Mouse (Mus musculus) CH12.LX (cell line): ENCODE results near the gene Treml2. TPM values are rescaled to one million over a fixed set of nuclear protein-coding genes. Genes with fewer than 3 reads are reported as not detected.
A peak's percentile ranks its signal among the peaks of the same experiment; 100 is the strongest.

Source experiments
- DNase-seq: peaks from one replicate; pipeline ENCODE4 v3.0.0-alpha.2; 2013; ENCODE audit errors: extremely low read depth
- H3K27ac ChIP-seq: 2 replicates; pipeline ENCODE4 v1.5.1; 2012; ENCODE audit warnings: low read depth, mild to moderate bottlenecking, control low read depth, moderate library complexity; ENCODE audit not compliant: insufficient read depth
- H3K27me3 ChIP-seq: replicated peaks from 2 replicates; pipeline ENCODE3; 2012; ENCODE audit warnings: inconsistent platforms
- H3K36me3 ChIP-seq, 2 experiments: replicated peaks in 1 of 2; 2 replicates each; pipeline versions ENCODE3 to v1.6.1; 2012; ENCODE audit warnings: inconsistent platforms in 1 of 2, low read length in 1 of 2, mild to moderate bottlenecking in 1 of 2, mixed read lengths in 1 of 2, moderate library complexity in 1 of 2; ENCODE audit not compliant: control insufficient read depth in 1 of 2, insufficient read depth in 1 of 2
- H3K4me1 ChIP-seq, 2 experiments: 2 replicates each; pipeline ENCODE4 v1.6.1; 2012; ENCODE audit warnings: inconsistent platforms in 1 of 2, moderate library complexity in 1 of 2; ENCODE audit not compliant: insufficient read depth in 2 of 2, control insufficient read depth in 1 of 2
- H3K4me2 ChIP-seq: 2 replicates; pipeline ENCODE4 v1.6.1; 2012; ENCODE audit warnings: low read depth, mild to moderate bottlenecking, control low read depth; ENCODE audit not compliant: poor library complexity, insufficient read depth, severe bottlenecking
- H3K4me3 ChIP-seq, 3 experiments: fragments of 150-350 bp in 1 of 3; sonication (generic) in 1 of 3; replicated peaks in 1 of 3; 2 replicates each; pipeline versions ENCODE3 to v1.5.1; 2011 to 2012; ENCODE audit warnings: low read depth in 2 of 3, low read length in 2 of 3, mild to moderate bottlenecking in 2 of 3, moderate library complexity in 2 of 3, control low read depth in 1 of 3, improper control_type of control experiment in 1 of 3, inconsistent platforms in 1 of 3, mixed read lengths in 1 of 3; ENCODE audit not compliant: poor library complexity in 1 of 3
- H3K79me2 ChIP-seq: replicated peaks from 2 replicates; pipeline ENCODE4 v1.6.1; 2012; ENCODE audit warnings: mild to moderate bottlenecking, moderate library complexity; ENCODE audit not compliant: control insufficient read depth, poor library complexity, insufficient read depth, severe bottlenecking; ENCODE audit errors: extremely low read depth
- H3K9ac ChIP-seq: 2 replicates; pipeline ENCODE4 v1.6.1; 2012; ENCODE audit warnings: low read depth, mild to moderate bottlenecking, control low read depth, moderate library complexity; ENCODE audit not compliant: insufficient read depth
- H3K9me3 ChIP-seq: replicated peaks from 2 replicates; pipeline ENCODE3; 2012; ENCODE audit warnings: low read length, inconsistent platforms, mixed read lengths
- BHLHE40 ChIP-seq: IDR thresholded peaks from 2 replicates; pipeline ENCODE4 v1.6.1; 2011; ENCODE audit warnings: mild to moderate bottlenecking, low read depth, low read length, improper control_type of control experiment
- CHD1 ChIP-seq: IDR thresholded peaks from 2 replicates; pipeline ENCODE4 v1.6.1; 2012; ENCODE audit warnings: low read depth, low read length, improper control_type of control experiment, inconsistent platforms
- CHD2 ChIP-seq: IDR thresholded peaks from 2 replicates; pipeline ENCODE4 v1.6.1; 2011; ENCODE audit warnings: low read length, improper control_type of control experiment
- ELF1 ChIP-seq: IDR thresholded peaks from 2 replicates; pipeline ENCODE4 v1.6.1; 2014; ENCODE audit warnings: low read depth, mild to moderate bottlenecking, inconsistent platforms, low read length, improper control_type of control experiment
- EP300 ChIP-seq: IDR thresholded peaks from 2 replicates; pipeline ENCODE4 v1.6.1; 2011; ENCODE audit warnings: low read length, improper control_type of control experiment
- ETS1 ChIP-seq: conservative IDR thresholded peaks from 2 replicates; pipeline ENCODE4 v1.6.1; 2012; ENCODE audit warnings: low read depth, mild to moderate bottlenecking, inconsistent platforms, low read length, improper control_type of control experiment, moderate library complexity
- GABPA ChIP-seq: IDR thresholded peaks from 2 replicates; pipeline ENCODE4 v1.6.1; 2012; ENCODE audit warnings: low read depth, low read length, improper control_type of control experiment, inconsistent platforms; ENCODE audit not compliant: insufficient replicate concordance
- HCFC1 ChIP-seq: IDR thresholded peaks from 2 replicates; pipeline ENCODE4 v1.6.1; 2012; ENCODE audit warnings: low read depth, mild to moderate bottlenecking, inconsistent platforms, low read length, improper control_type of control experiment
- IRF4 ChIP-seq: IDR thresholded peaks from 2 replicates; pipeline ENCODE4 v1.6.1; 2014; ENCODE audit warnings: low read depth, mild to moderate bottlenecking, inconsistent platforms, low read length, improper control_type of control experiment
- JUN ChIP-seq: IDR thresholded peaks from 2 replicates; pipeline ENCODE4 v1.6.1; 2011; ENCODE audit warnings: low read depth, mild to moderate bottlenecking, low read length, improper control_type of control experiment, moderate library complexity; ENCODE audit not compliant: insufficient read depth
- JUND ChIP-seq: conservative IDR thresholded peaks from 2 replicates; pipeline ENCODE4 v1.6.1; 2011; ENCODE audit warnings: low read depth, low read length, improper control_type of control experiment
- KAT2A ChIP-seq: IDR thresholded peaks from 2 replicates; pipeline ENCODE4 v1.6.1; 2012; ENCODE audit warnings: low read length, improper control_type of control experiment, inconsistent platforms; ENCODE audit not compliant: insufficient replicate concordance
- MAFK ChIP-seq: IDR thresholded peaks from 2 replicates; pipeline ENCODE4 v1.6.1; 2011; ENCODE audit warnings: low read length, improper control_type of control experiment; ENCODE audit not compliant: insufficient replicate concordance
- MAX ChIP-seq: IDR thresholded peaks from 2 replicates; pipeline ENCODE4 v1.6.1; 2011; ENCODE audit warnings: low read length, improper control_type of control experiment
- MAZ ChIP-seq: IDR thresholded peaks from 2 replicates; pipeline ENCODE4 v1.6.1; 2012; ENCODE audit warnings: low read depth, mild to moderate bottlenecking, inconsistent platforms, low read length, improper control_type of control experiment, moderate library complexity
- MEF2A ChIP-seq: IDR thresholded peaks from 2 replicates; pipeline ENCODE4 v1.6.1; 2014; ENCODE audit warnings: low read depth, mild to moderate bottlenecking, inconsistent platforms, low read length, improper control_type of control experiment, borderline replicate concordance
- MXI1 ChIP-seq: IDR thresholded peaks from 2 replicates; pipeline ENCODE4 v1.6.1; 2011; ENCODE audit warnings: mild to moderate bottlenecking, low read depth, low read length, improper control_type of control experiment
- MYC ChIP-seq: IDR thresholded peaks from 2 replicates; pipeline ENCODE4 v1.6.1; 2011; ENCODE audit warnings: low read depth, mild to moderate bottlenecking, improper control_type of control experiment, low read length
- NELFE ChIP-seq: IDR thresholded peaks from 2 replicates; pipeline ENCODE4 v1.6.1; 2011; ENCODE audit warnings: low read depth, low read length, improper control_type of control experiment
- NRF1 ChIP-seq: IDR thresholded peaks from 2 replicates; pipeline ENCODE4 v1.6.1; 2014; ENCODE audit warnings: low read depth, mild to moderate bottlenecking, inconsistent platforms, low read length, improper control_type of control experiment, moderate library complexity
- PAX5 ChIP-seq: IDR thresholded peaks from 2 replicates; pipeline ENCODE4 v1.6.1; 2012; ENCODE audit warnings: low read length, inconsistent platforms, mixed read lengths
- POLR2AphosphoS2 ChIP-seq: IDR thresholded peaks from 2 replicates; pipeline ENCODE4 v1.6.1; 2011; ENCODE audit warnings: low read depth, low read length, improper control_type of control experiment
- RCOR1 ChIP-seq: conservative IDR thresholded peaks from 2 replicates; pipeline ENCODE4 v1.6.1; 2012; ENCODE audit warnings: low read depth, mild to moderate bottlenecking, inconsistent platforms, low read length, improper control_type of control experiment
- SMC3 ChIP-seq: IDR thresholded peaks from 2 replicates; pipeline ENCODE4 v1.6.1; 2011; ENCODE audit warnings: low read depth, low read length, improper control_type of control experiment
- TBP ChIP-seq: conservative IDR thresholded peaks from 2 replicates; pipeline ENCODE4 v1.6.1; 2011; ENCODE audit warnings: low read depth, low read length, improper control_type of control experiment
- TCF12 ChIP-seq: IDR thresholded peaks from 2 replicates; pipeline ENCODE4 v1.6.1; 2014; ENCODE audit warnings: low read depth, mild to moderate bottlenecking, inconsistent platforms, low read length, improper control_type of control experiment
- UBTF ChIP-seq: IDR thresholded peaks from 2 replicates; pipeline ENCODE4 v1.6.1; 2012; ENCODE audit warnings: low read depth, mild to moderate bottlenecking, inconsistent platforms, low read length, improper control_type of control experiment, moderate library complexity
- USF1 ChIP-seq: IDR thresholded peaks from 2 replicates; pipeline ENCODE4 v1.6.1; 2014; ENCODE audit warnings: low read depth, mild to moderate bottlenecking, inconsistent platforms, low read length, improper control_type of control experiment
- USF2 ChIP-seq: conservative IDR thresholded peaks from 2 replicates; pipeline ENCODE4 v1.6.1; 2011; ENCODE audit warnings: low read depth, low read length, improper control_type of control experiment
- ZC3H11A ChIP-seq: IDR thresholded peaks from 2 replicates; pipeline ENCODE4 v1.6.1; 2012; ENCODE audit warnings: low read depth, mild to moderate bottlenecking, inconsistent platforms, low read length, improper control_type of control experiment
- ZMIZ1 ChIP-seq: IDR thresholded peaks from 2 replicates; pipeline ENCODE4 v1.6.1; 2012; ENCODE audit warnings: low read depth, mild to moderate bottlenecking, inconsistent platforms, low read length, improper control_type of control experiment
- ZNF384 ChIP-seq: IDR thresholded peaks from 2 replicates; pipeline ENCODE4 v1.6.1; 2012; ENCODE audit warnings: low read depth, low read length, improper control_type of control experiment, inconsistent platforms
- dilution Hi-C: fragments of 300-500 bp; cut with MboI; formaldehyde crosslinking; loops from 2 replicates; pipeline ENCODE4 v1.14.3; 2020; ENCODE audit warnings: low sequenced_read_pairs; ENCODE audit not compliant: extremely low pct_unique_long_range_greater_than_20kb, extremely low pct_ligation_motif_present
- in situ Hi-C: fragments of 300-500 bp; cut with MboI; formaldehyde crosslinking; loops from 3 replicates; pipeline ENCODE4 v1.14.3; 2019; ENCODE audit warnings: low sequenced_read_pairs, low pct_ligation_motif_present, low pct_unique_long_range_greater_than_20kb, mixed read lengths
- polyA plus RNA-seq: library from polyadenylated mRNA; unstranded; fragments of >175 nt; gene quantifications from 2 replicates; pipeline ENCODE4 v1.2.1, GENCODE M21; 2012; ENCODE audit warnings: low read depth; ENCODE audit not compliant: insufficient read length
- total RNA-seq, 2 experiments: library from RNA; depleted of rRNA; stranded (reverse); fragments of 300-350 nt in 1 of 2; fragments of >200 nt in 1 of 2; gene quantifications; 2 replicates each; pipeline ENCODE4 v1.2.3; 2012 to 2014

Treml2 gene
- total and polyA plus RNA-seq, 3 experiments: 1.3 to 10.2 (median 5.5) TPM

DNA sequence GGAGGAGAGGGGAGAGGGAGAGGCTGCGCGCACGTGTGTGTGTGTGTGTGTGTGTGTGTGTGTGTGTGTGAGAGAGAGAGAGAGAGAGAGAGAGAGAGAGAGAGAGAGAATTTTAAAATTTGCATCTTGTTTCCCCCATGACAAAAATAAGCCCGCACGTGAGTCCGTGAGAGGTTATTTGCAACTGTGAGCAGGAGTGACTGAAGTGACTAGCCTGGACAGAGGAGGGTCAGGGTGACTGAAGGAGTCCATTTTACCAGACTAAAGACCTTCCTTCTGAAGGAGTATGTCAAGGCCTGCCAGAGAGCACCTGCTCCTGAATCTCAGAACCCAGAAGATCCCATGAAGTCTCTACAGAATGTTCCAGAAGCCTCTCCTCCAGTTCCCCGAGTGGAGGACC, 458 bp downstream of the Treml2 start:
- dilution Hi-C loops: no loop called here
- no peaks in the 10 kb centered on the region for H3K79me2 ChIP-seq
- peaks cover 5% of the 10 kb centered on the region for H3K9me3 ChIP-seq
- DNase-seq: peak; percentile 71
- TF ChIP-seq ETS1 (peak; percentile 50), BHLHE40 (peak; percentile 97), JUN (no peak), EP300 (no peak), IRF4 (no peak), SMC3 (no peak), NELFE (no peak), MEF2A (peak; percentile 83)
- TF ChIP-seq, all 38 proteins: peak for 3
- H3K36me3 ChIP-seq: peaks cover 0 to 22% of the 10 kb centered on the region in 2 experiments
- no peak overlapping the region for H3K27ac ChIP-seq
- no peak overlapping the region for H3K9ac ChIP-seq
- peaks cover 15 to 50% of the 10 kb centered on the region in 2 experiments for H3K4me1 ChIP-seq
- H3K4me3 ChIP-seq: peak overlapping the region in 2 of 3 experiments; percentile 55 to 58
- H3K4me2 ChIP-seq: peak overlapping the region; percentile 33
- H3K27me3 ChIP-seq: no peaks in the 10 kb centered on the region
- in situ Hi-C loops: loop anchor here (25.0 kb wide), 1 partner anchor 187 kb away; no protein-coding TSS in a partner anchor

DNA sequence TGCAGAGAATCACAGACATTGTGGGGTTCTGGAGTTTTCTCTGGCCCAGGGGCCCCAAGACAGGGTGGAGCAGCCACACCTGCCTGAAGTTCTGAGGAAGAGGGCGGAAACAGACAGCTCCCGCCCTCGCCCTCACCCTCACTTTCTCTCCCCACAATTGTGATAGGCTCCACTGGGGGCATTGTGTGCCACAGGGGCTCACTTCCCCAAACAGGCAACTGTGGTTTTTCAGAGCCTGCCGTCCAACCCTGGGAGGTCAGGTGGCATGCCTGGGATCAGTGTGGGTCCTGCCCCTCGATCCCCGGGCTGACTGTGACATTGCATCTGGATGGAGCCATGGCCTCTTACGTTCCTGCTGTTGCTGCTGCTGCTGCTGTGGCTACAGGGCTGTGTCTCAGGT, 901 bp downstream of the Treml2 start:
- in situ Hi-C loops (no loop called here), dilution Hi-C loops (no loop called here)
- Histone ChIP-seq H3K27ac (0 out of 2 replicates have a peak overlapping the region, but pooled peaks have one; percentile 25), H3K27me3 (no peaks in the 10 kb centered on the region), H3K4me3 (peak overlapping the region; percentile 39 to 58 (median 55)), H3K4me2 (peak overlapping the region; percentile 33), H3K9ac (0 out of 2 replicates have a peak overlapping the region, but pooled peaks have one; percentile 10), H3K79me2 (no peaks in the 10 kb centered on the region), H3K36me3 (peaks cover 0 to 24% of the 10 kb centered on the region in 2 experiments), H3K9me3 (peaks cover 5% of the 10 kb centered on the region), H3K4me1 (peaks cover 15 to 49% of the 10 kb centered on the region in 2 experiments)
- DNase-seq: peak; percentile 79
- TF ChIP-seq USF1 (no peak), HCFC1 (no peak; the same call in 1 of the 2 replicates), CHD1 (no peak), EP300 (peak; percentile 50; the same call in 1 of the 2 replicates), MAFK (no peak), MXI1 (no peak), ZC3H11A (no peak), TCF12 (peak; percentile 45; the same call in 1 of the 2 replicates), CHD2 (0 out of 2 replicates have a peak, but pooled peaks have one; percentile 9), MAZ (no peak; the same call in 1 of the 2 replicates), GABPA (no peak), SMC3 (no peak), NRF1 (no peak), JUN (no peak), ZNF384 (no peak), JUND (no peak), TBP (no peak), UBTF (peak; percentile 40; the same call in 1 of the 2 replicates), PAX5 (no peak), USF2 (no peak), ZMIZ1 (no peak), ELF1 (no peak), BHLHE40 (peak; percentile 74), MYC (no peak), RCOR1 (no peak), MEF2A (no peak), MAX (no peak), POLR2AphosphoS2 (no peak), KAT2A (no peak)
